Mouse (Mus musculus): ENCODE measurements around the gene Get4. TPM values are rescaled to one million over a fixed set of nuclear protein-coding genes. Genes with fewer than 3 reads are reported as not detected.

The Get4 gene
- polyA plus RNA-seq, 1 experiment from 2014 or later = 186 TPM

DNA sequence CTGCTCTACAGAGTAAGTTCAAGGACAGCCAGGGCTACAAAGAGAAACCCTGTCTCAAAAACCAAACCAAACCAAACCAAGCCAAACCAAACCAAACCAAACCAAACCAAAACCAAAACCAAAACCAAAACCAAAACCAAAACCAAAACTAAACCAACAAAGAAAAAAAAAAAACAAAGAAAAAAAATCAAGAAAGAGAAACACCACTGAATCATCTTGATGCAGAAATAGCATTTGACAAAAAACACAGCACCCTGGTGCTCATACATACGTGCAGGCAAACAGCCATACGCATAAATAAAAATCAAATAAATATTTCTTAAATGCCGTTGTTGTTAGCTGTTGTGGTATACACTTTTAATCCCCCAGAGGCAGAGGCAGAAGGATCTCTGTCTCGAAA, 58.4 kb downstream of the Get4 start:
- H3K4me2 ChIP-seq = no peak overlapping the region
- no peak for ATAC-seq (ENCODE audit: borderline replicate concordance, extremely low read depth, low FRiP score, low TSS enrichment)
- no peak overlapping the region for H3K4me3 ChIP-seq
- H3K4me1 ChIP-seq = no peaks in the 10 kb centered on the region
- H3K9ac ChIP-seq = no peak overlapping the region
- no peaks in the 10 kb centered on the region for H3K27me3 ChIP-seq
- no peaks in the 10 kb centered on the region for H3K36me3 ChIP-seq
- H3K9me3 ChIP-seq = no peaks in the 10 kb centered on the region
- 82% methylated on average over 4 of the region's 4 CpGs for WGBS
- no peak overlapping the region for H3K27ac ChIP-seq

DNA sequence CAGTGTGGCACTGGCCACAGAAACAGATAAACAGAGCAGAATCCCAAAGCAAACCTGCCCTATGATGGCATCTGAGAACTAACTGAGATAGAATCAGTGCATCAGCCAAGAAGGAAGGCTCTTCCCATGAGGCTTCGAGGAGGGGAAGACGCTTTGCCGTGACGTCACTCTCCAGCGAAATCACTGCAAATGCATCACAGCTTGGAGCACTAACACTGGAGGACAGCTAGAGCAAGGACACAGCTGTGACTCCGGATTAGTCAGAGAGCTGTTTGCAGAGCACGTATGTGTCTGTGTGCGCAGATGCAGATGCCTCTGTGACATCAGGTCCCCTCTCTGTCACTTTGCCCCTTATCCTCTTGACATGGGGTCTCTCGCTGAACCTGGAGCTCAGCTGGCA, 59.7 kb downstream of the Get4 start:
- Histone ChIP-seq H3K27me3 (no peaks in the 10 kb centered on the region), H3K4me2 (no peak overlapping the region), H3K4me3 (no peak overlapping the region), H3K9ac (no peak overlapping the region), H3K36me3 (no peaks in the 10 kb centered on the region), H3K27ac (no peak overlapping the region), H3K9me3 (no peaks in the 10 kb centered on the region), H3K4me1 (no peaks in the 10 kb centered on the region)
- 85% methylated on average over 9 of the region's 9 CpGs for WGBS
- ATAC-seq (ENCODE audit: borderline replicate concordance, extremely low read depth, low FRiP score, low TSS enrichment) = no peak

DNA sequence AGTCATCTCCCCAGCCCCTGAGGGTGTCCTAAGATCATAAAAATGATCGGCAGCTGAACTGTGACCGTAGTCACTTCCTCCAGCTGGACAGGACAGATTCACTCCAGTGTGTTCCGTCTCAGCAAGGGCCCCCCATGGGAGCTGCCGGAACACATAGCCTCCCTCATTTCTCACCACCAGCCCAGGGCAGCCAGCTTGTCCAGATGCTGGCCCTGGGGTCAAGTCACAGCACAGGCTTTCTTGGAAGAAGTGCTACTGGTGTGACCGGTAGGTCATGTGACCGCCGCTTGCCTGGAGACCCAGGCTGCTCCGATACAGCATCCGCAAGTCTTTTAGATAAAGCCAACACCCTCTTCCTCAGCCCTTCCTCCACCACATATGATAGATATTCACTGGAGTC, 61.4 kb downstream of the Get4 start:
- Histone ChIP-seq H3K27me3 (no peaks in the 10 kb centered on the region), H3K27ac (no peak overlapping the region), H3K9ac (no peak overlapping the region), H3K4me2 (no peak overlapping the region), H3K4me3 (no peak overlapping the region), H3K9me3 (no peaks in the 10 kb centered on the region), H3K4me1 (no peaks in the 10 kb centered on the region), H3K36me3 (no peaks in the 10 kb centered on the region)
- 74% methylated on average over 9 of the region's 9 CpGs for WGBS
- no peak for ATAC-seq (ENCODE audit: borderline replicate concordance, extremely low read depth, low FRiP score, low TSS enrichment)

DNA sequence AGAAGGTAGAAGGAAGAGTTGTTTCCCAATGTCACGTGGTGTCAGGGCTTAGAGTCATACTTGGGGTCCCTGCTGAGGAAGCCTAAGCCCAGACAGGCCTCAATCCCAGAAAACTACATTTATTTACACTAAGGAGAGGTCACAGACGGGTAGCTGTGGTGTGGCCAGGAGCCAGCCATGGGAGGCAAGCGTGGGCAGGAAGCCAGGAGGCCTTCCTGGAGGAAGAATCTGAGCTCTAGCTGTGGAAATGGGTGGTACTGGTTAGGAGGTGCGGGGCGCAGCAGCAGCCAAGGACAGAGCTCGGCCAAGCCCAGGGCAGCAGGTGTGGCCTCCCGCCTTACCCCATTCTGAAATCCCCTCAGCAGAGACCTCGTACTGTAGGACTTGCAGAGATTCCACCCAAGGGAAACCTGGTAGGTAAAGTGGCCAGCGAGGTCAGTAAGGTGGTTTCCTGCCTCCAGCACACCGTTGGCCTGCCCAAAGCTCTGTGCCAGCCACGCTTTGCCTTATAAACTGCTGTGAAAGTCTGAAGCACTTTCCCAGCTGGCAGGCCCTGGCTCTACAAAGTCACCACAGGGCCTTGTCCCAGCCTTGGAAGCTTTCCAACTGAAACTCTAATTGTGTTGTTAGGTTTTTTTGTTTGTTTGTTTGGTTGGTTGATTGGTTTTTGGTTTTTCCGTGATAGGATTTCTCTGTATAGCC, 63.0 kb downstream of the Get4 start:
- no peaks in the 10 kb centered on the region for H3K36me3 ChIP-seq
- WGBS = 75% methylated on average over 12 of the region's 12 CpGs
- no peaks in the 10 kb centered on the region for H3K4me1 ChIP-seq
- H3K4me2 ChIP-seq = no peak overlapping the region
- H3K9ac ChIP-seq = no peak overlapping the region
- ATAC-seq (ENCODE audit: borderline replicate concordance, extremely low read depth, low FRiP score, low TSS enrichment) = no peak
- no peaks in the 10 kb centered on the region for H3K27me3 ChIP-seq
- H3K9me3 ChIP-seq = no peaks in the 10 kb centered on the region
- H3K27ac ChIP-seq = no peak overlapping the region
- H3K4me3 ChIP-seq = no peak overlapping the region

DNA sequence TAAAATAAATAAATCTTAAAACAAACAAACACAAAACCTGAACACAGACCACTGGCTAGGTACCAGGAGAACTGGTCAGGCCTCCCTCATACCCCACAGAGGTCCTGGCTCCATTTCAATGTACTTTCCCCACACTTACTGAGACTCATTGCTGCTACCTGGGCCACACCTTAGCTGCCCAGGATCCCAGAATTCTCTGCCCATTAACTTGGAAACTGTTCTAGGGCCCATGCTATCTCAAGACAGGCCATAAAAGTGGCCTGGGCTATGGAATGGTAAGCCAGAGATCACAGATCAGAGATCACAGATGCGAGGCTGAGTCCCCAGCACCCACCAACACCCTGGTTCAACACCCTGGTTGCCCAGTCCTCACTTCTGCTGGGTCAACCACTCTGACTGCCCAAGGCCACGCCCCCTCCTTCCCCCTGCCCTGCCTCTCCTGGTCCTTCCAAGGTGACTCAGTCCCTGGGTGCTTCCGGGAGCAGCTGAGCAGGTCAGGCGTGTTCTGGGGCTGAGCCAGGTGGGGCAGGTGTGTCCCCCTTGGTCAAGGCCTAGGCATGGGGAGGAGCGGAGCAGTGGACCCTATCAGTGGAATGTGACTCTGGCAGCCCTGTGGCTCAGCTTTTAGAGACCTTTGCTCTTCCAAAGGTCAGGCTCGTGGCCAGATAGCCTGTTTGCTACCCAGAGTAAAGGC, 65.0 kb downstream of the Get4 start:
- Histone ChIP-seq H3K4me3 (no peak overlapping the region), H3K4me2 (no peak overlapping the region), H3K4me1 (no peaks in the 10 kb centered on the region), H3K36me3 (no peaks in the 10 kb centered on the region), H3K27ac (no peak overlapping the region), H3K9ac (no peak overlapping the region), H3K27me3 (no peaks in the 10 kb centered on the region), H3K9me3 (no peaks in the 10 kb centered on the region)
- 67% methylated on average over 6 of the region's 6 CpGs for WGBS
- ATAC-seq (ENCODE audit: borderline replicate concordance, extremely low read depth, low FRiP score, low TSS enrichment) = peak; percentile 40; the same call in 1 of the 2 replicates

DNA sequence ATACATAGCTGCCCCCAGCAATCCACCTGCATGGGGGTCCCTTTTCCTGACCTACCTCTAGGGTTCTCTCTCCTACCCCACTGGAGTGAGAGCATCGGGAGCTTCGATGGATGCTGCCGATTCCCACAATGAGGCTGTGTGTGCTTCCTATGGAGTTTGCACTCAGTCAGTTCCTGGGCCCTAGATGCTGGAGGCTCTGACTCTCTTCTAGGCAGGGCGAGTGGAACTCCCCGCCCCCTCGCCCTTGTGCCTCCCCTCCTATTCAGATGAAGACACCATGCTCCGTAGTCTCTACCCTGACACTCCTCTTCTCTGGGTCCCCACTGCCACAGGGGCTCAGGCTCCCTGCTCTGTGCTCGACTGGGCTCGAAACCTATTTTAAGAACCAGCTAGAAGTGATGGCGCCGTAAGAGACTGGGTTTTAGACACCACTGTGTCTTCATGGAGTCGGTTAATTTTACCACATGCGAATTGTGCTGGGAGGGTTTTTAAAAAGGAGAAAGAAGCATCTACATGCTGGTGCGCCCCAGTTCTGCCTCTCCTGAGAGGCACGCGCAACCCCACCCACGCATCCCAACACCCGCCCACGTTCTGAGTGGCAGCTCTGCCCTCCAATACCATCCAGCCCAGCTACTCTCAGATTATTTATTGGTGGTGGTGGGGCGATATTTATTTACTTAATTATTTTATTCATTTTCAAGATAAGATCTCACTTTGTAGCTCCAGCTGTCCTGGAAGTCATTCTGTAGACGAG, 65.8 kb downstream of the Get4 start:
- no peaks in the 10 kb centered on the region for H3K27me3 ChIP-seq
- H3K4me2 ChIP-seq = no peak overlapping the region
- 67% methylated on average over 21 of the region's 21 CpGs for WGBS
- no peaks in the 10 kb centered on the region for H3K4me1 ChIP-seq
- no peak for ATAC-seq (ENCODE audit: borderline replicate concordance, extremely low read depth, low FRiP score, low TSS enrichment)
- H3K4me3 ChIP-seq = no peak overlapping the region
- no peak overlapping the region for H3K9ac ChIP-seq
- no peak overlapping the region for H3K27ac ChIP-seq
- H3K36me3 ChIP-seq = no peaks in the 10 kb centered on the region
- no peaks in the 10 kb centered on the region for H3K9me3 ChIP-seq

Other genes starting within 250 kb of the Get4 start
- gene Prkar1b, start 102.3 kb upstream of the Get4 start, polyA plus RNA-seq (2015; fragmentation: Nextera tagmentation; extraction: Ambion mirVana) = 16.0 and 16.9 TPM in 2 replicates
- 6.4 and 6.6 TPM in 2 replicates for gene Dnaaf5, start 102.1 kb upstream of the Get4 start, polyA plus RNA-seq (2015; fragmentation: Nextera tagmentation; extraction: Ambion mirVana)
- 48.7 and 52.7 TPM in 2 replicates for gene Sun1, start 51.7 kb upstream of the Get4 start, polyA plus RNA-seq (2015; fragmentation: Nextera tagmentation; extraction: Ambion mirVana)
- gene Adap1, start 73.3 kb downstream of the Get4 start, polyA plus RNA-seq (2015; fragmentation: Nextera tagmentation; extraction: Ambion mirVana) = 5.8 and 6.2 TPM in 2 replicates
- gene Cox19, start 99.1 kb downstream of the Get4 start, polyA plus RNA-seq (2015; fragmentation: Nextera tagmentation; extraction: Ambion mirVana) = 89.6 and 92.9 TPM in 2 replicates
- gene Cyp2w1, start 100.3 kb downstream of the Get4 start, polyA plus RNA-seq (2015; fragmentation: Nextera tagmentation; extraction: Ambion mirVana) = 0.10 TPM in 1 of 2 replicates, not detected in the other
- gene Gpr146, start 125.4 kb downstream of the Get4 start, polyA plus RNA-seq (2015; fragmentation: Nextera tagmentation; extraction: Ambion mirVana) = 5.2 and 6.3 TPM in 2 replicates
- 0.86 and 1.0 TPM in 2 replicates for gene C130050O18Rik, start 153.0 kb downstream of the Get4 start, polyA plus RNA-seq (2015; fragmentation: Nextera tagmentation; extraction: Ambion mirVana)
- gene Gper1, start 170.8 kb downstream of the Get4 start, polyA plus RNA-seq (2015; fragmentation: Nextera tagmentation; extraction: Ambion mirVana) = 6.1 and 6.6 TPM in 2 replicates
- 40.0 and 41.8 TPM in 2 replicates for gene 3110082I17Rik, start 208.2 kb downstream of the Get4 start, polyA plus RNA-seq (2015; fragmentation: Nextera tagmentation; extraction: Ambion mirVana)
- 7.7 and 9.5 TPM in 2 replicates for gene Zfand2a, start 232.2 kb downstream of the Get4 start, polyA plus RNA-seq (2015; fragmentation: Nextera tagmentation; extraction: Ambion mirVana)